Mouse (Mus musculus) thymus, postnatal 4 days (tissue): Measurements from ENCODE around the gene Hmcn1.

Experiments used
- DNase-seq: peaks from one replicate; pipeline ENCODE4 v3.0.0; 2021

Gene Hmcn1

DNA sequence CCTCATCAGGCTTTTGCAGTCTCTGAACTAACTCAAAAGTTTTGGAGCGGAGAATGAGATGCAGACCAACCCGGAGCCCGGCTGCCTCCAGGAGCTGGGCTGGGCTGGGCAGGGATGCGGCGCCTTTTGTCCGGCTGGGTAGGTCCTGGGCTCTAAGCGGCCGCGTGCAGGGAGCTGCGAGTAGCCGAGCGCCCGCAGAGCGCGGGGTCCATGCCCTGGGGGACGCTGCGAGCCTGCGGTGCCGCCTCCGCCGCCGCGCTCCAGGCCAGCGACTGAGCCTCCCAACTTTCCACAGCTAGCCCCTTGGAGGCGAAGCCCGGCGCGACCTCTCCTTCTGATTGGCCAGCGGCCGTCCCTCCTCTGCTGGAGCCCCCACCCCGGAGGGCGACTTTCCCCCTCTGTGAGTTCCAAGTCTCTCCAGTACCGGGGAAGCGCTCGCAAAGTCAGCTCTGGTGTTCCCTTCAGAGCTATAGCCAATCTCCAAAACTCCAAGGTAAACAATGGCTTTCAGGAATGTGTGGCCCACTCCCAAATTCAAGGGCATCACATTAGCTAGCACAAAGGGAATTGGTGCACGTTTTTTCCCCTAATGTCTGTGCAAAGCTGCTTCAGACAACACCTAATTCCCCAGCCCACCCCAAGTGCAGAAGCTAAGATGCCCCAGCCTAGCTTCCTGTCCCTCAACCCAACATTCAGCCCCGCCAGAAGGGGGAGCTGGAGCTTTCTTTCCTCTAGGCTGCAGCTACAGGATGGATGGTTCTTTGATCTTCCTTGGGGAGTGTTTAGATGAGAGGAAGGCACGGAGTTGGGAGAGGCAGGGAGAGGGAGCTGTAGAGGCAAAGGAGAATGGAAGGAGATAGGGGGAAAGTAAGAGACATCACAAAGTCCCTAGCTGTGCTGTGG is at the start of gene Hmcn1:
Gene Hmcn1 (minus strand): TSS at position 274 of the 903 bp plus-strand sequence.
- peak; percentile 73 for DNase-seq

- peak; percentile 40 for DNase-seq
Observed at GRCm38 (mm10) chr1:151040945-151041649, 47.9 kb upstream of the Hmcn1 start.

DNA sequence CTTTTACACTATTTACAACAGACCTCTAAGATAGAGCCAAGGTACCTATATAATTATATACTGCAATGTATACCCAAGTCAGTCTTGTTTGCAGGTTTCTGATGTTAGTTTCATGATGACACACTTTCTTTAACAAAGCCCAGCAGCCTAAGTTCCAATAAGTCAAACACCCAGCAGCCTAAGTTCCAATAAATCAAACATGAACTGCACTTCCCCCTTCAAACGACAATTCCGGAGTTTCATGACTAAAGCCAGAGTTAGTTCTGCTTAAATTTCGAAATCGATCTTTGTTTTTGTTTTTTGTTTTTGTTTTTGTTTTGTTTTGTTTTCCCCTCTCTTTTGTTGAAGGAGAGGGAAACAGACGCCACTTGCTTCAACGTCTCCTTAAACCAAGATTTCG is 47.1 kb upstream of the Hmcn1 start:
- no peak for DNase-seq

DNA sequence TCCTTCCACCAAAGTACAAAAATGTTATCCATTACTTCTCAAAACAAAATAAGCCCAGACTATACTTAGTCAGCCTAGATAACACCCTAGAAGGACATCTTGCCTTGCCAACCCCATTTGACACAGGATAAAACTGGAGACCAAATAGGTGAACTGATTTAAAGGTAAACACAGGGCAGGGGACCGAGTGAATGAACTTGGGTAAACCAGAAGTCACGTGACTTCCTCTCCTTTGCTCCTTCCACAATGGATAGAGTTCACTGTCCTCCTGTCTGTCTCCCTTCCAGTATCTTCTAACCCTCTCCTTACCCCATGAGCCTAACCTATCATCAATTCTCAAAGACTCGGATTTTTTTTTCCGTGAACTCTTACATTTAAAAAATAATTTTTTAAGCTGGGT is 46.0 kb upstream of the Hmcn1 start:
- DNase-seq = no peak

- DNase-seq = no peak
Observed at GRCm38 (mm10) chr1:151038566-151038965, 45.3 kb upstream of the Hmcn1 start.

DNA sequence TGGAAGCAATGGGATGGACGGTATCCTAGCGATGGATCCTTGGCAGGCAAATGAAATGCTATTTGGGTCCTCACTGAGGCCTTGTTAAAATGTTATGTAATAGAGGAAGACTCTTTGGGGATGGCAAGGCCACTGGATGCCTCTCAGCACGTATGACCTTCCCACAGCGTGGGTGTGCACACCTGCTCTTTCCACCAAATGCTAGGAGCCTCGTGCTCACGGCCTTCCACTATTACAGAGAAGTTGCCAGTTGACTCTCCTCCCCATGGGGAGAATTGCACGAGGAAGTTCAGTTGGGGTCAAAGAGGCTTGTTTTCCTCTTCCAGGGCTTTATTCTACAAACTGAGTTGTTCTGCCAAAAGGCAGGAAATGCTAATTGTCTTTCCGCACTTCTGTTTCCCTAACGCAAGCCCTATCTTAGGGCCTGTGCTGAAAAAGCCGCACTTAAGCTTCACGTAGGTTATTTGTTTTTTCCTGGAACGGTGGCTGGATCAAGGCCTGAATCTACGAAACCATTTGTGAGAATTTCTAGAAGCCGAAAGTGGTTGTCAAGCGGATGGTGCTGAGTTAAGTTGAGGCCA is 43.3 kb upstream of the Hmcn1 start:
- DNase-seq = no peak

DNA sequence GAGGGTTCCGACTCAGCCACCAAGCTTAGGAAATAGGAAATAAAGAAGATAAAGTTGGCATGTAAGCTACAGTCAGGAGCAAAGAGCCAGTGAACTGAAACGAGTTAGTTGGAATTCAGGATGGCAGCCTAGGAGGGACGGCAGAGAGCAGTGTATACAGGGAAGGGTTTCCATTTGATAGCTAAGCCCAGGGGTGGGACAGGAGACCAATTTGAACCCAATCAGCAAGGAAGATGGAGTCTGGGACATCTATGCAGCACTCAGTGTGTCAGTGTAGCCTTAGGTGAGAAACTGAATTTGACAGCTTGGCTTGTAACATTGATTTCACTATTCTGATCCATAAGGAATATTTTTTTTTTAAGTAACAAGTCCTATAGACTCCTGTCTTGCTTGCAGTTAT is 42.5 kb upstream of the Hmcn1 start:
- DNase-seq = no peak

- peak; percentile 74 for DNase-seq
Observed at GRCm38 (mm10) chr1:151034993-151035592, 41.9 kb upstream of the Hmcn1 start.

DNA sequence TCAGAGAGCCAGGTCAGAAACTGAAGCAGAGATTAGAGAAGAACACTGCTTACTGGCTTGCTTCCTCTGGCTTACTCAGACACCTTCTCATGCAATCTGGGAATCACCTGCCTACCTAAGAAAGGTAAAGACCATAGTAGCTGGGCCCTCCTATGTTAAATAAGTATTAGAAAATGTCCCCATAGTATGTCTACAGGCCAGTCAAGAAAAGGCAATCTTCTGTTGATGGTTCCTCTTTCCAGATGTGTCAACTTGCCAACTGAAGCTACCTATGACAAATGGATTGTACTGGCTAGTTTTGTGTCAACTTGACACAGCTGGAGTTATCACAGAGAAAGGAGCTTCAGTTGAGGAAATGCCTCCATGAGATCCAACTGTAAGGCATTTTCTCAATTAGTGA is 40.1 kb upstream of the Hmcn1 start:
- no peak for DNase-seq

DNA sequence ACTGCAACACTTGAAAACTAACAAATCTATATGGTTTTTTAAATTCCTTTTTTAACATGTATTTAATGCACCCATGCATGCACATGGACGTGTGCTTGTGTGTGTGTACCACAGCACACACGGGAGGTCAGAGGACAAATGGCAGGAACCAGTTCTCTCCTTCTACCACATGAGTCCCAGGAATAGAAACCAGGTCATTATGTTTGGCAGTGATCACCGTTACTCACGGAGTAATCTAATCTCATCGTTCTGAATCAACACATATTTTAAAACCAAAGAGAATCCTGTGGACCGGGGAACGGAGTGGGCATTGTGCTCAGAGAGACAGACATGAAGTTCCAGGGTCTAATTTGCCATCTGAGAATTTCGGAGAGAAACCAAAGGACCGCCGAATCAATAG is 38.3 kb upstream of the Hmcn1 start:
- no peak for DNase-seq

DNA sequence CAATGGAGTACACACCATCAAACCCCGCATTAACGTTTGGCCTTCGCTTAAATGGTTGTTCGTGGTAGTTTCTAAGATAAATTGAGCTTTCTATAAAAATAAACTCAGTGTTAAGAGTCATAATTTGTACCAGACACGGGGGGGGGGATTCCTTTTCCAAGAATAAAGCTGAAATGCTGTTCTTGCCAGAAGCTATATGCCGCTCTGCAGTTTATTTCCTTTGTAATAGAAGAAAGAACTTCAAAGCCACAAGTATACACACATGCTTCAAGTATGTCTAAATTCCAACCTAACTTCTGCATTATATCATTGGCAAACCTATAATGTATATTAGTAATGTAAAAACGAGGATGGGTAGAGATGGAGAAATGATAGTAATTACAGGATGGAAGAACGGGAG is 37.9 kb upstream of the Hmcn1 start:
- no peak for DNase-seq

DNA sequence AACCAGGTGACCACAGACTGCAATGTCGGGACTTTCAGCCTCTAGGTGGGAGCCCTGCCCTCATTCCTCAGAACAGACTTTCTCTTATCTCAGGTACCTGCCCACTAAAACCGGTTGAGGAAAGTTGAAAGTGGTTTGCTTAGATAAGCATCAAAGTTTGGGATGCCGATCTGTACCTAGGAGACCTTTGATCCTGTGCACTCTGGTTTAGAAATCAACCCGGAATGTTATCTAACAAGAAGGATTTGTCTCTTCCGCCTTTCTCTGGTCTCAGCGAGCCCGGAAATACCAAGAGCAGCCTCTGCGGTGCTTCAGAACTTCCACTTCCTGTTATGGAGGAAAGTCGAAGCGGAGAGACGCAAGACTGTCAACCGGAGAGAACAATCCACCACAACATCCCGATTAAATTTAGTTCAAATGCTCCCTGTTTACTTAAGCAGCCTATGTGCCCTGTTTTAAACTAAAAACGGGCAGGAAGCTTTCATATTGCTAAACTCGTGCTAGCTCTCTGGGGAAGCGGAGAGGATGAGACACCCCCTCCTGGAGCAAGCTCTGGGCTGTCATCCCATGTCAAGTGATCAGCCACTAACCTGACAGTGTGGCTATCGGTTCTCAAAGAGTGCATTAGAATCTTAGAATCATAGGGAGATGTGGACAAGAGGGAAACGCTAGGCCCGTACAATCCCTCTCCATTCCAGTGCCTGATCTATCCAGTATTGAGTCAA is 32.0 kb upstream of the Hmcn1 start:
- DNase-seq = peak; percentile 64

GRCm38 (mm10) chr1:151019273-151019890 is 26.1 kb upstream of the Hmcn1 start:
- no peak for DNase-seq

DNA sequence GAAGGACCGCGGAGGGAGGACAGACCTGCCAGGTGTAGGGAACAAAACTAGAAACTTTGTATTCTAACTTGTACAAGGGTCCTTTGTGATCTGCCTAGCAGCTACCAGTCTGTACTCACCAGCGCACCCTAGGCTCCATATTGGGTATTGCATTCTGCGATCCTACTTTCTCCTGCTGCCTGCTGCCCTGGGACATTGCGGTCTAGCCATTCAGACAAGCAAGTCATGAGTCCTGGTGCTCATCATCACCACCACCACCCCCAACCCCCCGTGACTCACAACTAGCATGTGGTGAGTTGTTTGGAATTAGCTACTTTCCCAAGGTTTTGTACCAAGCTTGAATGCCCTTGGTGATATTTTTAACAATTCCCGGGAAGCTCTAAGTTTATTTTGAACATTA is 17.8 kb upstream of the Hmcn1 start:
- DNase-seq = peak; percentile 89

DNA sequence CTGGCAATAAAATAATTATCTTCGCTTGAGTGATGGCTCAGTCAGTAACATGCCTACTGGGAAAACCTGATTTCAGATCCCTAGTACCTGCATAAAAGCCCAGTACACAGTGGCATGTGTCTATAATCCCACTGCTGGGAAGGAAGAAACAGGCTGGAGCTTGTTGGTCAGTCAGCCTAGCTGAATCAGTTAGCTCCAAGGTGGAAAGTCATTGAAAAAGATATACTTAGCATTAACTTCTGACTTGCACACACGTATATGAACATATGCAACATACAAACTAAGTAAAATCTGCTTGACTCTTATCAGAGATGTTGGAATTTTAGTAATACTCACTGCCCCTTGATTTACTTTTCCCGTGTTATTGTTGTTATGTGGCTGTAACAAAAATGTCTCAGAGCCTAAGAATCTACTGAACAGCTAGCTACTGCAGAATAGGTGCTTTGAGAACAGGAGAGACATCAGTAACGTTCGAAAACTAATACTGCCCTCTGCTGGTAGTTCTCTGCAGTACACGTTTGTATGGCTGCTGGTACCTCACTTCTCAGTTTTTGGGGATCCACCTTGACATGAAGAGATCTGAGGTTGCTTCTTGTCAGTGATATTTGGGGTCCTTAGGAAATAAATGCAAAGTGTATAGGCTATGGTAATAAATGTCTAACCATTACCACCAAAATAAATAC is 16.0 kb upstream of the Hmcn1 start:
- DNase-seq = peak; percentile 69

DNA sequence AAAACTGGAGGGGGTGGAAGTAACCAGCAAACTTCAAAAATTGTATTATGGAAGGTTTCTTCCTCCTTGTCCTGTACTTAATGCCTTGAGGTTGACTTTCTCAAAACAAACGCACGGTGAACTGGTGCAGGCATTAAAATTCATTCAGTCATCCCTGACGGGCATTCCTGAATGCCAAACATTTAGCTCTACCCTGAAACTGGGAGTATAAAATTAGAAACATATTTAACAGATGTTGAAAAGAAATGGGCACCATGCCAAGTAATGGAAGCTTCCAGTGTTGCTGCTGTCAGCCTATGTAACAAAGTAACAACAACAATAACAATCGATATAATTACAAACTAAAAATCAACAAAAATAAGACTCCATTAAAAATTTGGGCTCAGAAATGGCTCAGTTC is 14.5 kb upstream of the Hmcn1 start:
- no peak for DNase-seq

DNA sequence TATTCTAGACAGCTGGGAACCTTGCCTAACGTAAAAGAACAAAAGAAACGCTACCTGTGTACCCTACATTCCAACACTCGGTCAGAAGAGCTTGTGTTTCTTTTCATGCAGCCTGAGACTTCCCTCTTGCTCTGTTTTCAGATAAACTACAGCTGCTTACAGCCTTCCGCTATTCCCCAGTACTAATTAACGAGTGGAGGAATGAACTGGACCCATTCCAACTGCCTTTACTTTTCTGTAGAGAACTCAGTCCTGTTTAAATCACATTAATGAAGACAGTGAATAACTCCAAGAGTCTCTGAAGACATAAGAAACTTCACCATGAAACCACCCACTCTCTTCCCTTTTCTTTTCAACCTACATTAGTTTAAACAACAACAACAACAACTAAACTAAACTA is 10.8 kb upstream of the Hmcn1 start:
- no peak for DNase-seq

DNA sequence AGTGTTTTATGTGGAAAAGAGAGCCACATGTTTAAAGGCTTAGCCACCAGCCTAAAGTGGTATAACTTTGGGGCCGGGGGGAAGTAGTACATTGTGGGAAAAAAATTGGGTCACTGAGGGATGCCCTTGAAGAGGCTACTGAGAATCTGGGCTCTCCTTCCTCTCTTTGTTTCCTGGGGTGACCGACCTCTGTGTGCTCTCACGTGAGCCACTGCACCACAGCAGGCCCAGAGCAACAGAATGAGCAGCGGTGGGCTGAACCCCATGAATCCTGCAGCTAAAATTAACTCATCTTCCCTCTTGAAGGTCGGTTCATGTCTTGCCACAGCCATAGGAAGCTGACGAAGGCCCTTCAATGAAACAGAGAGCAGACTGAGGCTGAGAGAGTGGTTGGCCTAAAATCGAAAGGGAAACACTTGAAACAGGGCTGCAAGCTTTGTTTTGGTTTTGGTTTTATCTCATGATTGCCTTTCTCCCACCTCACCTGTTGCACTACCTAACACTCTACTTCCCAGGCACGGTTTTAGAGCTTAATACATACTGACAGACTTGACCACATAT is 8.7 kb upstream of the Hmcn1 start:
- DNase-seq = peak; percentile 22

DNA sequence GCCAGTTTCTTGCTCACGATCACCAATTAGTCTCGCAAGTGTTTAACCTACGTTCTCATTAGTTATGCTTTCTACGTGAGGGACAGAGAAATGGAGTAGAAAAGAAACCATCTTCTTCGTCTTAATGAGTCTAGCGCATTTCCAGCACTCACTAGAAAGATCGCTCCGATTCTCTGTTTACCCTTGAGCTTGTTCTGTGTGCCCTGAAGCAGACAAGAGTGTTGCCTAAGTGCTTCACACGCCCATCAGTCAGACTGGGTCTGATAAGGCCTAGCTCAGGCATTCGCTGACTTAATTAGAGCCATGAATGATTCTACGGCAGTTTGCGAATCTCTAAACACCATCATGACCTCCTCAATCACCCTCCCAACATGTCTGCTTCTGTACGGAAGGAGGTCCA is 7.5 kb upstream of the Hmcn1 start:
- no peak for DNase-seq

DNA sequence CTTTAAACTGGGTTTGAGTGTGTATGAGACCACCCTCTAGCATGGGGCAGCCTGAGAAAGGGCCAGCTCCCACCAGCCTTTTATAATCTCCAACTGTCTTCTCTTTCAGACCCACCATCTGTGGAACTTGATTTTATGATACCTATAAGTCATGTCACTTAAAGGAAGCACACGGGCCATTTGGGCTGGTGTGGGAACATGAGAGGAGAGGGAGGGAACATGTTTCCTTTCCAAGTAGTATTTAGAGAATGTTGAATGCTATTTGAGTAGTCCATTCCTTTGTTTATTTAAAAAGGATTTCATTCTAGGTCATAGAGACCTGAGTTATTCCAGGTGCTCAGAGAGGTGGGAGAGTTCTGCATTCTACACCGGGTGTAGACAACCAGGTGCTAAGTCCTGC is 1.4 kb upstream of the Hmcn1 start:
- no peak for DNase-seq

- DNase-seq = no peak
Observed at GRCm38 (mm10) chr1:150992711-150993161, 499 bp downstream of the Hmcn1 start.
